In the genomic region with DNA sequence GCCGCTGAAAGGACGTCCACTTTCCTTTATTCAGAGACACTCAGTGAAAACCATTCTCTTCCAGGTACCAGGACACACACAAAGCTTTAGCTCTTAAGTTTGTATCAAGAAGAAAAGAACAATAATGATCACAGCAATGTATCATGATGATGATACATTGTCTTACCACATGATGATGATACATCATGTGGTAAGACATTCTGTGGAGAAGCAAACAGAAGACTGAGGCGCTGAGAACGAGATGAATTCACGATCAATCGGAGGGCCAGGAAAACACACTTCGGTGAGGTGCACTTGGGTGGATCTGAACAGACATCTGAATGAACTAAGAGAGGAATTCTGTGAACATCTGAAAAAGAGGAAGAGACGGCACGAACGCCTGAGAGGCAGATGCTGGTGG, we compare ENCODE assay signal across 22 mouse cellular contexts.
"Had no signal": no experiment of that assay in that cellular context is flagged by ENCODE, and none has a peak within 500 bp of the region (broad histone marks: within the 10 kb centered on the region; RNA-seq: fewer than 3 reads in every experiment).

No protein-coding gene starts in this region.

- H3K27ac ChIP-seq: liver, embryonic 15.5 days; lung, embryonic 15.5 days; macrophage; midbrain, embryonic 12.5 days; neural tube, embryonic 13.5 days; neural tube, embryonic 15.5 days; stomach, embryonic 15.5 days; stomach, postnatal 0 days had no signal

- H3K4me1 ChIP-seq: liver, embryonic 15.5 days; lung, embryonic 15.5 days; megakaryocyte, embryonic 14.5 days; midbrain, embryonic 12.5 days; neural tube, embryonic 13.5 days; neural tube, embryonic 15.5 days; stomach, embryonic 15.5 days had no signal

- H3K9me3 ChIP-seq: liver, embryonic 15.5 days; lung, embryonic 15.5 days; megakaryocyte, embryonic 14.5 days; midbrain, embryonic 12.5 days; neural tube, embryonic 13.5 days; neural tube, embryonic 15.5 days; stomach, embryonic 15.5 days had no signal

- H3K27me3 ChIP-seq: liver, embryonic 15.5 days; lung, embryonic 15.5 days; megakaryocyte, embryonic 14.5 days; midbrain, embryonic 12.5 days; neural tube, embryonic 13.5 days; neural tube, embryonic 15.5 days; stomach, embryonic 15.5 days had no signal

- H3K36me3 ChIP-seq: liver, embryonic 15.5 days; lung, embryonic 15.5 days; midbrain, embryonic 12.5 days; neural tube, embryonic 13.5 days; neural tube, embryonic 15.5 days; stomach, embryonic 15.5 days had no signal

- H3K4me3 ChIP-seq: liver, embryonic 15.5 days; lung, embryonic 15.5 days; megakaryocyte, embryonic 14.5 days; midbrain, embryonic 12.5 days; neural tube, embryonic 13.5 days; neural tube, embryonic 15.5 days; stomach, embryonic 15.5 days had no signal

- DNase-seq: liver, postnatal 0 days; lung, adult 2 months; lung, postnatal 14 days; lung, postnatal 36 days; midbrain, embryonic 14.5 days; retina, postnatal 1 day; right cerebral cortex, adult 18-20 months; right cerebral cortex, postnatal 25 days; right cerebral cortex, postnatal 4 days; spleen, adult 18-20 months; thymus, adult 2 months; thymus, postnatal 25 days; thymus, postnatal 4 days had no signal
